Mouse (Mus musculus): Measurements from ENCODE around the gene Synpo2. TPM values are rescaled to one million over a fixed set of nuclear protein-coding genes. Genes with fewer than 3 reads are reported as not detected.

Synpo2 gene
- total RNA-seq, 2 experiments from 2014 or later, result 1.4 to 2.7 TPM

DNA sequence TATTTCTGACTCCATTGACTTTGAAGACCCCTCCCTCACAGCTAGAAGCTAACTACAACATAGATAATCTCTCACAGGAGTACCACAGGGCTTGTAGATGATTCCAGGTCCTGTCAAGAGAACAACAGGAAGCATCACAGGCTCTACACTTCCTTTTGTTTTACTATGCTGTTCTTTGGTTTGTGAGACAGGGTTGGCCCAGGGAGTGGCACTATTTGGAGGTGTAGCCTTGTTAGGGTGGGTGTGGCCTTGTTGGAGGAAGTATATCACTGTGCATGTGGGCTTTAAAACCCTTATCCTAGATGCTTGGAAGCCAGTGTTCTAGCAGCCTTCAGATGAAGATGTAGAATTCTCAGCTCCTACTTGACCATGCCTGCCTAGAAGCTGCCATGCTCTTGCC, 160.9 kb downstream of the Synpo2 start:
- no peak for DNase-seq (ENCODE audit: extremely low spot score in 1 of 2, low spot score in 2 of 2)
- intact Hi-C loops (cut with DNase I), result no loop called here

DNA sequence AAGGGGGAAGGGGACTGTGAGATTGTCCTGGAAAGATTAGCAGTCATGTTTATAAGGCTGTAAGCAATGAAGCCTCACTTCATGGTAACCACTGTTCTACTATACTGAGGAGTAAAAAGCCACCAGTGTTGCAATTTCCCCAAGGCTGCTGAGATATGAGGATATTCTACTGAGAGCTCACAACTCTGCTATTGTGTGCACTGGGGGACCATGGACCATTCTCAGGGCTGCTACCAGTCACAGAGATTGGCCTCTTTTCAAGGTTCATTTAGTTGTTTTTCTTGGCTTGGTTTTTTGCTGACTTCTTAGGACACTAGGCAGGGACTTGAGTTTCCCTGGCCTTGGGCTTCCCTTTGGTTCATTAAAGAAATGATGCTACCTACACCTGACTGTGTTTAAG, 162.6 kb downstream of the Synpo2 start:
- DNase-seq (ENCODE audit: extremely low spot score in 1 of 2, low spot score in 2 of 2), result no peak
- intact Hi-C loops (cut with DNase I), result no loop called here

DNA sequence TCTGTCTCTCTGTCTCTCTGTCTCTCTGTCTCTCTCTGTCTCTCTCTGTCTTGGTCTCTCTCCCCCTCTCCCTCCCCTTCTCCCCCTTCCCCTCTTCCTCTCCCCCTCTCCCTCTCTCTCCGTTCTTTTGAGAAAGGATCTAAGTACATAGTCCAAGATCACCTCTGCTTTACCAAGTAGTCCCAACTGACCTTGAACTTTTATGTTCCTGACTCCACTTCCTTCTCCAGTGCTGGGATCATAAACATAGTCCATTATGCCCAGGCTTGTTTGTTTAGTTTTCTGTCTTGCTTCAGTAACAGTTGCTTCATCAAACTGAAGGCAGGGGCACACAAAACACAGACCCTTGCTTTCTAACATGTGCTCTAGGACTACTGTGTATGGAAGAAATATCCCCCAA, 163.5 kb downstream of the Synpo2 start:
- intact Hi-C loops (cut with DNase I), result no loop called here
- no peak for DNase-seq (ENCODE audit: extremely low spot score in 1 of 2, low spot score in 2 of 2)

DNA sequence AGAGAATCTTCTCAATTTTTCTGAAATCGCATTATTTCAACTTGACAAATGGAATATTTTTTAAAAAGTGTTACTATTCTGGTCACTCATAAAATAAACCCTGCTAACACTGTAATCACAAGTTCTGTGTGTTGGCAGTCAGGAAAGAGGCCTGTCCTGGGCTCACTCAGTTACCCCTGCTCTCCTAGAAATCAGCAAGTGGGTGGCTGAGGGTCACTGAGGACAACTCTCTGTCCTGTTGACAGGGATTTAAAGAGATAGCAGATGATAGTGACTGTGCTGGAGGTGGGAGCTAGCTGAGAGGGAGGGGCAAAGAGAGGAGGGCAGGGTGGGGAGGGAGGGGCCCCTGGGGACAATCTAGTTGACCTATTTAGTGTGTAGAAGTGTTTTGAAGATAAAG, 165.0 kb downstream of the Synpo2 start:
- no peak for DNase-seq (ENCODE audit: extremely low spot score in 1 of 2, low spot score in 2 of 2)
- intact Hi-C loops (cut with DNase I), result no loop called here

DNA sequence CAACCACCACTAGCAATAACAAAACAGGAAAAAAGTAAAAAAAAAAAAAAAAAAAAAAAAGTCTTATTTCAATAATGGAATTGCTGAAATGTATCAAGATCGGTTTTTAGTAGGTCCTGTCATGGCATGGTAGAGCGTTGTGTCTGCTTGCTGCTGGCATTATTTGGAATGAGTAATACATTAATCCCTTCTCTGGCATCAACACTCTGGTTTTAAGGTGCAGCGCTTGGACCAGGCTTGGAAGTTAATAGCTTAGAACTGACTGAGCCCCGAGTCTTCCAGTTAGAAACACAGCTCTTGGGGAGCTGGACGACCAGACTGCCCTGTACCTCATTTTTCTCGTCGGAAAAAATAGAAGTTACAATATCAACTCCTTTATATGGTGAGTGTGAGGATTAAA, 169.1 kb downstream of the Synpo2 start:
- DNase-seq (ENCODE audit: extremely low spot score in 1 of 2, low spot score in 2 of 2), result no peak
- intact Hi-C loops (cut with DNase I), result no loop called here

DNA sequence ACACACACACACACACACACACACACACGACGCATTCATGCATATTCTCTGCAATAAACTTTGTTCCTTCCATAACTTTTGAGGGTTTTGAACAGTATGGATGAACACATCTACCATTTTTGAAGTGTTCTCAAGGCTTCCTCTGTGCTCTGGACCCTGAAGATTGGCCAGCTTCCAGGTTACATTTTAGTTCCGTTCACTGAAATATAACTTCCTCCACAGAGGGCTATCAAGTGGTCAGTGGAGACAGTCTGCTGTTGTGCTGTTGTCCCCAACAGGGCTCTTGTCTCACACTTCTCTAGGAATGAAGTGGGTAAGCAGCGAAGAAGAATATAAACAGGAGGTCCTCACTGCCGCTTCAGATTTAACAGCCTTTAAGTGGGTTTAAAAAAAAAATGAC, 170.5 kb downstream of the Synpo2 start:
- intact Hi-C loops (cut with DNase I), result no loop called here
- no peak for DNase-seq (ENCODE audit: extremely low spot score in 1 of 2, low spot score in 2 of 2)

DNA sequence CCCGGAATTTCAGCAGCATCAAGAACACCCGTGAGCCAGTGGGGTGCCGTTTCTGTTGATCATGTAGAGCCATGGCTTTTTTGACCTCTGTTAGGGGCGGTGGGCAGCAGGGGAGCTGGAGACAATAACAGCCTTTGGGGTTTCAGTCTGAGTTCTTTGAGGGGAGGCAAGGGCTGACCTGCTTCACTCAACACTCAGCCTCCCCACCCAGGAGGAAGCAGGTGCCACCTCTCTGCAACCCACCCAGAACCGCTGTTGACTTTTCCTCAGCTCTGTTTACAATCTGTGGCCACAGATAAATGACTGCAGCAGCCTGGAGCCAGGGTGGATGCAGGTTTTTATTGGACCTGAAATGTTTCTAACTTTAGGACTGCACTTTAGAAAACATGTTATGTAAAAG, 171.8 kb downstream of the Synpo2 start:
- intact Hi-C loops (cut with DNase I), result no loop called here
- DNase-seq (ENCODE audit: extremely low spot score in 1 of 2, low spot score in 2 of 2), result peak in 1 of 2 experiments; percentile 48

DNA sequence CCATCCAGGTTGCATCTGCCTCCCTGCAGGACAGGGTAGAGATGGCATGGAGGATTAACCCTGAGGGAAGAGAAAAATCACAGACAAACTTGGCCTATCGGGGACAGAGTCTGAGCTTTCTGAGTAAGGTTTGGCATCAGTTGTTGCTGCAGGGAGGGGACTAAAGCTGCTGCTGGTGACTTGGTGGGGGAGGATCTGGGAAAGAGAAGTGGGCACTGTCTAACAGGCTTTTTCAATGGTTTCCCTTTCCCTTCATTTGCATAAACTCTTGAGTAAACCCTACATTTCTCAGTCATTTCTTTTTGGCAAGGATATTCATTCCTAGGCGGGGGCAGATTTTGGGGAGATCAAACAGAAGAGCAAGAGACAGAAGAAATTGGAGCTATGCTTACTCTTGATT, 174.0 kb downstream of the Synpo2 start:
- no peak for DNase-seq (ENCODE audit: extremely low spot score in 1 of 2, low spot score in 2 of 2)
- intact Hi-C loops (cut with DNase I), result no loop called here

DNA sequence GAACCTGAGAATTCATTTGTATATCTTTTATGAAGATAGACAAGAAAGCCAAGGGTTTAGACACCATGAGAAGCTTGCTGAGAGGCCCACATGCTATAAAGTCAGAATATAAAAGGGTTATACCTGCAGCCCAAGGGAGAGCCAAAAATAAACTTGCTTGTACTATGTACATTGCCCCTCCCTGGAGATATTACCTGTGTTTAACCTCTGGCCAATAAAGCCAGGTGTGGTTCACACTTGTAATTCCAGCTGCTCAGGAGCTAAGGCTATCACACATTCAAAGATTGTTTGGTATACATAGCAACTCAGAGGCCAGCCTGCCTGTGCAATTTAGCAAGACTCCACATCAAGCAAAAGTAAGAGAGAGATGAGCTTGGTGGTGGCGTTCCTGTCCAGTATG, 177.1 kb downstream of the Synpo2 start:
- no peak for DNase-seq (ENCODE audit: extremely low spot score in 1 of 2, low spot score in 2 of 2)
- intact Hi-C loops (cut with DNase I), result no loop called here

DNA sequence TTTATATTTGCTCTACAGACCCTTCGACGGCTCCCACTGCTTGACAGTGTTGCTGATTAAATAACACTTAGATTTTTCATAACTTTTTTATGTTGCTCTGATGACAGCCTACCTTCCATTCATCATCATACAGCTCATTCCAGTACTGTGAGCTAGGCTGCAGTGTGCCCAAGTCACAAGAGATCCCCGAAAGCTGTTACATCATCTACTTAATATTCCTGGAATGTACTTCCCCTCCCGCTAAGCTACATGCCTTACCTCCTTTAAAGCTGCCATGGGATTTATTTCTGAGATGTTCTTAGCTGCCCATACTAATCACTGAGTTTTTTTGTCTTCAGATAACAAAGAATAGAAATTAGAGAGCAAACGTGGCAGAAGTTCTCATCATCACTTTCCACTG, 181.8 kb downstream of the Synpo2 start:
- intact Hi-C loops (cut with DNase I), result no loop called here

DNA sequence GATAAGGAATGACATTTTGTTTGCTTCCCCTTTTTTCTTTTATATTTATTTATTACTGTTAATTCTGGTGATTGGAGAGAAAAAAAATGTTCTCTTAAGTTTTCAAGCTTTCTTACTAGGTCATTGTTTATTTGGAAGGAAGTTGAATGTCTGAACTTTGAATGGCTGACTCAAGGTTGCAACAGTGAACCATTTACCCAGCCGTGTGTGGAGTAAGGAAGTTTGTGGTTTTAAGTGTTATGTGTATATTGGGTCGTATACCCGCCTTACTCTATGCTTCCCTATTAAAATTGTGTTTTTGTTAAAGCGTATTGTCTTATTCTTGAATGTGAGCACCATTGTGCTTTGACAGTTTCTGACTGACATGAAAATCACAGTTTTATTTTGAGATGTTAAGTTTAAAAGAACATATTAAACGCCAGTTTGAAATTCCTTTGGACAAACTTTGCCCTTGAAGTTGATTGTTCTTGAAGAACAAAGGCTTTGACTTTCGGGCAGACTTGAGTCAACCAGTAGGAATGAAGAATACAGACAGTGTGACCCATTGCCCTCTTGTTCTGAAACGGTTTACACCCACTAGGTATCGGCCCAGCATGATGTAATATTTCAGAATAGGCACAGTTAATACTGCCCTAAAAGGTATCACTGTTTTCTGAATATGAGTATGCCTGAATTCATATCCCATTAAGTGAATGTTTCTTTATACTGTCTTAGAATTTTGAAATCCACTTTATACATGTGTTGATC, 182.6 kb downstream of the Synpo2 start:
- DNase-seq (ENCODE audit: extremely low spot score in 1 of 2, low spot score in 2 of 2), result no peak
- intact Hi-C loops (cut with DNase I), result no loop called here

More for the DNA sequence above, 181.8 kb downstream of the Synpo2 start:
- no peak for DNase-seq (ENCODE audit: extremely low spot score in 1 of 2, low spot score in 2 of 2)

DNA sequence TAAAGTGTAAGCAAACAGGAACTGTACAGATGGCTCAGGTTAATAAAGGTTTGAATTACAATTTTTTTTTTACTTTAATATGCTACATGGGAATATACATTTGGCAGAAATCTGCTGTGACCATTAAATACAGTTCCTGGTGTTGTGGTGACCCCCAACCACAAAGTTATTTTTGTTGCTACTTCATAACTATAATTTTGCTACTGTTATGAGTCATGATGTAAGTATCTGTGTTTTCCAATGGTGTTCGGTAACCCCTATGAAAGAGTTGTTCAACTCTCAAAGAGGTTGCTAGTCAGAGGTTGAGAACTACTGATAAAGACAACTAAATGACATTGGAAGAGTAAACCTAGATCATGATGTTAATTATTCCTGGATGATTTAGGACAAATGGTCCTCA, 193.6 kb downstream of the Synpo2 start:
- no peak for DNase-seq (ENCODE audit: extremely low spot score in 1 of 2, low spot score in 2 of 2)
- intact Hi-C loops (cut with DNase I), result no loop called here

DNA sequence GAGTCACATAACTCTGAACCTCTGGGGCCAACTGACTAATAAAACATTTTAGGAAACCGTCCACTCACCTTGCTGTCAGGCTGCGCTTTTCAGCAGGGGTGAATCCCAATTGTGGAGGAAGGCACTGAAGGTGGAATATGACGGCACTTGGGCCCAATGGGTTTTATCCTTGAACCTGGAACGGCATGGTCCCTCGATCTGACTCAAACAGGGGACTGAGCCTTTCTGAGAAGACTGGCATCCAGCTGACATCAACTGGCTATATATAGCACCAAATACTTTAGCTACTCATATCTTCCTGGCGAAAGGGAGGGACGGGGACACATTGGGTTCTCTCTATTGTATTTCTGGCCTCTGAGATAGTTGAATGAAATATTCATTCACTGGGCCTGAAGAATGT, 201.2 kb downstream of the Synpo2 start, which contains the start of gene Myoz2:
Myoz2 (minus strand) TSS at position 264 of the 400 bp plus-strand sequence.
- no peak for DNase-seq (ENCODE audit: extremely low spot score in 1 of 2, low spot score in 2 of 2)
- intact Hi-C loops (cut with DNase I), result no loop called here

DNA sequence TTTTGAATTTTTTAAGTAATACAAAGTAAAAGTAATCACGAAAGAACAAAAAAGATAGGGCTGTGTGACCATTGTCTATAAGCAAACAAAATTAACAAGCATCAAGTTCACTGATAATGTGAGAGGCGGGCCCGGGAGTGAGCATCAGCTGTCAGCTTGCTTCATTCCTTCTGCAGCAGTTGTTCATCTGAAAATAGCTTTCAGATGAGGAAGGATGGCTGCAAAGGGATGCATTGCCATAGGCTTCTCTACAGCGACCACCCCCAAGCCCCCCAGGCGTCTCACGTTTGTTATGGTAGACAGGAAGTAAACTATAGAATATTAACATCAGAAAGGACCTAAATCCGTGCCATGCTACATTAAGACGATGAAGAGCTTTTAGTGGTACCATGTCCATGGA, 202.1 kb downstream of the Synpo2 start:
- DNase-seq (ENCODE audit: extremely low spot score in 1 of 2, low spot score in 2 of 2), result no peak
- intact Hi-C loops (cut with DNase I), result no loop called here

Other genes starting within 250 kb of the Synpo2 start
- gene Myoz2, start 201.1 kb downstream of the Synpo2 start, total RNA-seq (2021), result under 1 TPM in 1 of 2 experiments, not detected in 1; 0.30 TPM
- 10 to 100 TPM; 15.5 to 16.3 TPM for gene Sec24d, start 31.3 kb upstream of the Synpo2 start, total RNA-seq (2021)
- 10 to 100 TPM; 12.3 to 12.5 TPM for gene Mettl14, start 150.0 kb upstream of the Synpo2 start, total RNA-seq (2021)
- gene Prss12, start 210.8 kb upstream of the Synpo2 start, total RNA-seq (2021), result 10 to 100 TPM; 21.7 to 27.8 TPM

Data from left cerebral cortex, postnatal 10 days (tissue).